7 mouse cellular contexts compared by ENCODE assay signal in the genomic region with DNA sequence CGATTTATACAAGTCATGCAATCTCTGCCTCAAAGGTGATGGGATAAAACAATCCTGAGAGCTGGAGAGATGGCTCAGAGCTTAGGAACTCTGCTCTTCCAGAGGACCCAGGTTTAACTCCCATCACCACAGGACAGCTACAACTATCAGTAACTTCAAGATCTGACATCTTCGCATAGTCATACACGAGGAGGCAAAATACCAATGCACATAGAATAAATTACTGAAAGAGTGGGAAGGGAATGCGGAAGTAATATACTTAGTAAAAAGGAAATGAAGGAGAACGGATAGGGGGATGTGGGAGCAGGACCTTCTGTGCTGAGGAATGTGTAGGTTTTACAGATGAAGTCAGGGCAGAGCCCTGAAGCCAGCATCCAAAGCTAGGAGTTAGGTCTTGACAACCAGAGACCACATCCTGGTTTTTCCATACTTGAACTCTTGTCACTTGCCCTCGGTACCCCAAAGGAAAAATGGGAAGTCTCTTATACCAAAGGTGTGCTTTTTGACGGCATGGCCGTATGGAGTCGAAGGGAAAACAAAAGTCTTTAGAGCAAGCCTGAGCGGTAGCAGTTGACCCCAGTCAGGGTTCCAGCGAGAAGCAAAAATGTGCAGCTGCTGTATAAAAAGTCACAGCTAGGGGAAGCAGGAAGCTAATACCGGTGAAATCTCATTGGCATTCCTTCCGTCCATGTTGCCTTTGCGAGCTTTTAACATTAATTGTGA. TPM values are rescaled to one million over a fixed set of nuclear protein-coding genes. Genes with fewer than 3 reads are reported as not detected.
DNase-seq lines count a peak whose midpoint lies in the region; ATAC-seq and TF ChIP-seq lines count a peak whose summit lies in the region.

No protein-coding gene starts in this region.

- no peak for TF ChIP-seq POLR2A in limb, embryonic 14.5 days (IDR thresholded peaks at IDR 0.05; ENCODE audit: borderline replicate concordance, extremely low read depth, insufficient read depth, insufficient read length)

- ATAC-seq in neural tube, embryonic 11.5 days (ENCODE audit: insufficient read depth, low FRiP score, low TSS enrichment) = no peak
- no peak for ATAC-seq in limb, embryonic 14.5 days (ENCODE audit: low FRiP score, low read depth)
- ATAC-seq in stomach, postnatal 0 days (ENCODE audit: low FRiP score, low TSS enrichment) = no peak

- DNase-seq in neural tube, embryonic 11.5 days (ENCODE audit: low spot score) = no peak
- DNase-seq in neural tube, embryonic 10.5 days (ENCODE audit: extremely low spot score, low spot score) = no peak
- no peak for DNase-seq in forebrain, embryonic 10.5 days (ENCODE audit: extremely low spot score, low spot score)
- no peak for DNase-seq in limb, embryonic 14.5 days (ENCODE audit: low spot score)
- DNase-seq in stomach, postnatal 0 days (ENCODE audit: low spot score) = no peak
- no peak for DNase-seq in layer of hippocampus, adult 9-11 months
- DNase-seq in adrenal gland, postnatal 4 days (ENCODE audit: low spot score in 2 of 2) = no peak

- peaks cover 10% of the 10 kb centered on the region for H3K4me1 ChIP-seq in neural tube, embryonic 11.5 days (ENCODE audit: control insufficient read depth, insufficient read depth, low read length)
- peaks cover 37% of the 10 kb centered on the region for H3K4me1 ChIP-seq in forebrain, embryonic 10.5 days
- peaks cover 11% of the 10 kb centered on the region for H3K4me1 ChIP-seq in limb, embryonic 14.5 days (ENCODE audit: control insufficient read depth, insufficient read depth, low read length)
- H3K4me1 ChIP-seq in stomach, postnatal 0 days (replicated peaks; ENCODE audit: control insufficient read depth, insufficient read depth) = peaks cover 7% of the 10 kb centered on the region; the same call in 1 of the 2 replicates

- H3K4me2 ChIP-seq in neural tube, embryonic 11.5 days (ENCODE audit: low read depth) = peak overlapping the region; percentile 65
- peak overlapping the region; percentile 89 for H3K4me2 ChIP-seq in limb, embryonic 14.5 days (replicated peaks; ENCODE audit: low read depth, low read length, severe bottlenecking)
- peak overlapping the region; percentile 67 for H3K4me2 ChIP-seq in stomach, postnatal 0 days (replicated peaks; ENCODE audit: low read depth)

- peak overlapping the region; percentile 70 for H3K9ac ChIP-seq in neural tube, embryonic 11.5 days (ENCODE audit: low read length)
- H3K9ac ChIP-seq in limb, embryonic 14.5 days (ENCODE audit: low read depth, low read length, severe bottlenecking) = peak overlapping the region; percentile 50
- peak overlapping the region; percentile 28 for H3K9ac ChIP-seq in stomach, postnatal 0 days (ENCODE audit: low read length)

- no peaks in the 10 kb centered on the region for H3K9me3 ChIP-seq in neural tube, embryonic 11.5 days (ENCODE audit: control insufficient read depth, low read length)
- no peaks in the 10 kb centered on the region for H3K9me3 ChIP-seq in forebrain, embryonic 10.5 days
- no peaks in the 10 kb centered on the region for H3K9me3 ChIP-seq in limb, embryonic 14.5 days (ENCODE audit: control insufficient read depth, low read length)
- H3K9me3 ChIP-seq in stomach, postnatal 0 days (ENCODE audit: control insufficient read depth, low read length) = no peaks in the 10 kb centered on the region

- peak overlapping the region; percentile 68 for H3K4me3 ChIP-seq in neural tube, embryonic 11.5 days (ENCODE audit: low read depth, low read length)
- H3K4me3 ChIP-seq in forebrain, embryonic 10.5 days = peak overlapping the region; percentile 83
- peak overlapping the region; percentile 61 for H3K4me3 ChIP-seq in limb, embryonic 14.5 days (replicated peaks; ENCODE audit: low read length)
- peak overlapping the region; percentile 66 for H3K4me3 ChIP-seq in stomach, postnatal 0 days (ENCODE audit: low read depth, low read length)

- peaks cover 15% of the 10 kb centered on the region for H3K36me3 ChIP-seq in neural tube, embryonic 11.5 days (ENCODE audit: control insufficient read depth, insufficient read depth, low read length)
- peaks cover 46% of the 10 kb centered on the region for H3K36me3 ChIP-seq in forebrain, embryonic 10.5 days (replicated peaks)
- peaks cover 37% of the 10 kb centered on the region for H3K36me3 ChIP-seq in limb, embryonic 14.5 days (ENCODE audit: control insufficient read depth, insufficient read depth, low read length)
- peaks cover 17% of the 10 kb centered on the region for H3K36me3 ChIP-seq in stomach, postnatal 0 days (ENCODE audit: control insufficient read depth, insufficient read depth, low read length)

- TF ChIP-seq CTCF in stomach, postnatal 0 days (IDR thresholded peaks at IDR 0.05; ENCODE audit: low read depth) = peak; percentile 49

- no peak for TF ChIP-seq EP300 in stomach, postnatal 0 days (optimal IDR thresholded peaks at IDR 0.05)

- 70% methylated on average over 14 of the region's 14 CpGs for WGBS in neural tube, embryonic 11.5 days
- 70% methylated on average over 14 of the region's 14 CpGs for WGBS in forebrain, embryonic 10.5 days
- 53% methylated on average over 14 of the region's 14 CpGs for WGBS in limb, embryonic 14.5 days
- 26% methylated on average over 14 of the region's 14 CpGs for WGBS in stomach, postnatal 0 days

- no peak overlapping the region for H3K27ac ChIP-seq in neural tube, embryonic 11.5 days (ENCODE audit: low read depth, low read length)
- H3K27ac ChIP-seq in forebrain, embryonic 10.5 days = peak overlapping the region; percentile 97
- peak overlapping the region; percentile 55; the same call in 1 of the 2 replicates for H3K27ac ChIP-seq in limb, embryonic 14.5 days (replicated peaks; ENCODE audit: low read depth, low read length)
- H3K27ac ChIP-seq in stomach, postnatal 0 days (replicated peaks) = peak overlapping the region; percentile 93

- no peaks in the 10 kb centered on the region for H3K27me3 ChIP-seq in neural tube, embryonic 11.5 days (ENCODE audit: control insufficient read depth, insufficient read depth, low read length)
- H3K27me3 ChIP-seq in forebrain, embryonic 10.5 days (ENCODE audit: poor library complexity, severe bottlenecking) = peaks cover 6% of the 10 kb centered on the region
- no peaks in the 10 kb centered on the region for H3K27me3 ChIP-seq in limb, embryonic 14.5 days (ENCODE audit: control insufficient read depth, insufficient read depth, low read length)
- no peaks in the 10 kb centered on the region for H3K27me3 ChIP-seq in stomach, postnatal 0 days (ENCODE audit: control insufficient read depth, insufficient read depth, low read length)

RNA-seq across cellular contexts. Expression of a gene that starts 7.4 kb away (rescaled TPM):
- 274 and 279 TPM in 2 replicates for polyA plus RNA-seq in neural tube, embryonic 11.5 days (2014; fragmentation: Nextera tagmentation; extraction: Ambion mirVana)
- polyA plus RNA-seq in forebrain, embryonic 10.5 days (2016; fragmentation: Nextera tagmentation; extraction: Ambion mirVana) = 228 and 249 TPM in 2 replicates
- 252 and 318 TPM in 2 replicates for polyA plus RNA-seq in limb, embryonic 14.5 days (2012; rRNA removed)
- 325 and 348 TPM in 2 replicates for polyA plus RNA-seq in limb, embryonic 14.5 days (2014; fragmentation: Nextera tagmentation; extraction: Ambion mirVana)
- polyA plus RNA-seq in stomach, postnatal 0 days (2015; fragmentation: Nextera tagmentation; extraction: Ambion mirVana) = 514 and 516 TPM in 2 replicates
- total RNA-seq in adrenal gland, postnatal 4 days (2021) = 100 to 1,000 TPM; 406 to 421 TPM

RNA-seq across cellular contexts. Expression of a gene that starts 8.0 kb away (rescaled TPM):
- 267 and 274 TPM in 2 replicates for polyA plus RNA-seq in neural tube, embryonic 11.5 days (2014; fragmentation: Nextera tagmentation; extraction: Ambion mirVana)
- polyA plus RNA-seq in forebrain, embryonic 10.5 days (2016; fragmentation: Nextera tagmentation; extraction: Ambion mirVana) = 218 and 236 TPM in 2 replicates
- polyA plus RNA-seq in limb, embryonic 14.5 days (2012; rRNA removed) = 175 and 178 TPM in 2 replicates
- 255 and 258 TPM in 2 replicates for polyA plus RNA-seq in limb, embryonic 14.5 days (2014; fragmentation: Nextera tagmentation; extraction: Ambion mirVana)
- 286 and 296 TPM in 2 replicates for polyA plus RNA-seq in stomach, postnatal 0 days (2015; fragmentation: Nextera tagmentation; extraction: Ambion mirVana)
- 100 to 1,000 TPM; 125 to 127 TPM for total RNA-seq in adrenal gland, postnatal 4 days (2021)

RNA-seq across cellular contexts. Expression of a gene that starts 8.0 kb away (rescaled TPM):
- 3.0 and 3.1 TPM in 2 replicates for polyA plus RNA-seq in neural tube, embryonic 11.5 days (2014; fragmentation: Nextera tagmentation; extraction: Ambion mirVana)
- polyA plus RNA-seq in forebrain, embryonic 10.5 days (2016; fragmentation: Nextera tagmentation; extraction: Ambion mirVana) = 3.7 and 4.3 TPM in 2 replicates
- 12.8 and 15.3 TPM in 2 replicates for polyA plus RNA-seq in limb, embryonic 14.5 days (2012; rRNA removed)
- polyA plus RNA-seq in limb, embryonic 14.5 days (2014; fragmentation: Nextera tagmentation; extraction: Ambion mirVana) = 11.9 and 14.1 TPM in 2 replicates
- polyA plus RNA-seq in stomach, postnatal 0 days (2015; fragmentation: Nextera tagmentation; extraction: Ambion mirVana) = 6.2 and 6.3 TPM in 2 replicates
- total RNA-seq in adrenal gland, postnatal 4 days (2021) = 1 to 10 TPM; 4.7 to 5.1 TPM

RNA-seq across cellular contexts. Expression of a gene that starts 8.0 kb away (rescaled TPM):
- polyA plus RNA-seq in neural tube, embryonic 11.5 days (2014; fragmentation: Nextera tagmentation; extraction: Ambion mirVana) = 24.7 and 28.0 TPM in 2 replicates
- polyA plus RNA-seq in forebrain, embryonic 10.5 days (2016; fragmentation: Nextera tagmentation; extraction: Ambion mirVana) = 20.5 and 20.8 TPM in 2 replicates
- 101 and 118 TPM in 2 replicates for polyA plus RNA-seq in limb, embryonic 14.5 days (2012; rRNA removed)
- polyA plus RNA-seq in limb, embryonic 14.5 days (2014; fragmentation: Nextera tagmentation; extraction: Ambion mirVana) = 59.3 and 60.1 TPM in 2 replicates
- 83.1 and 88.9 TPM in 2 replicates for polyA plus RNA-seq in stomach, postnatal 0 days (2015; fragmentation: Nextera tagmentation; extraction: Ambion mirVana)
- total RNA-seq in adrenal gland, postnatal 4 days (2021) = 10 to 100 TPM; 82.6 to 96.8 TPM

RNA-seq across cellular contexts. Expression of a gene that starts 33.3 kb away (rescaled TPM):
- polyA plus RNA-seq in neural tube, embryonic 11.5 days (2014; fragmentation: Nextera tagmentation; extraction: Ambion mirVana) = 1.5 and 1.6 TPM in 2 replicates
- polyA plus RNA-seq in forebrain, embryonic 10.5 days (2016; fragmentation: Nextera tagmentation; extraction: Ambion mirVana) = 3.0 and 3.8 TPM in 2 replicates
- polyA plus RNA-seq in limb, embryonic 14.5 days (2012; rRNA removed) = 27.5 and 29.5 TPM in 2 replicates
- 5.2 and 6.4 TPM in 2 replicates for polyA plus RNA-seq in limb, embryonic 14.5 days (2014; fragmentation: Nextera tagmentation; extraction: Ambion mirVana)
- 5.5 TPM in 2 replicates for polyA plus RNA-seq in stomach, postnatal 0 days (2015; fragmentation: Nextera tagmentation; extraction: Ambion mirVana)
- total RNA-seq in adrenal gland, postnatal 4 days (2021) = 10 to 100 TPM; 52.1 to 52.6 TPM
